Mouse (Mus musculus) adrenal gland, adult (tissue): ENCODE measurements around the gene Hapln4.
A peak's percentile ranks its signal among the peaks of the same experiment; 100 is the strongest.
"Not testable (repeated sequence)": the region's sequence is repeated elsewhere in the genome, so short reads cannot be mapped to it uniquely, and the experiment has no call there.

Experiments used
- DNase-seq, 2 experiments: peaks; one replicate each; pipeline ENCODE4 v3.0.0; 2022 to 2023; ENCODE audit warnings: low spot score in 1 of 2; ENCODE audit not compliant: inconsistent age in 2 of 2

The Hapln4 gene

GRCm38 (mm10) chr8:70083285-70083684 is at the start of gene Hapln4:
TSS of gene Hapln4 (plus strand) at chr8:70083457.
- peak; percentile 65 to 76 for DNase-seq

- DNase-seq: no peak
Measured at GRCm38 (mm10) chr8:70037994-70038393, 45.3 kb upstream of the Hapln4 start.

GRCm38 (mm10) chr8:70041885-70042546 is 41.2 kb upstream of the Hapln4 start:
- no peak for DNase-seq

- peak; percentile 97 to 99 for DNase-seq
Measured at GRCm38 (mm10) chr8:70042583-70043455, 40.4 kb upstream of the Hapln4 start, which contains the start of the genes Mau2 and Sugp1. TSS of gene Mau2 (minus strand) at chr8:70042734. TSS of gene Sugp1 (plus strand) at chr8:70042813.

- DNase-seq: no peak
Measured at GRCm38 (mm10) chr8:70043996-70044395, 39.3 kb upstream of the Hapln4 start.

- DNase-seq: no peak
Measured at GRCm38 (mm10) chr8:70049662-70050061, 33.6 kb upstream of the Hapln4 start.

- not testable (repeated sequence) for DNase-seq
Measured at GRCm38 (mm10) chr8:70050434-70050833, 32.8 kb upstream of the Hapln4 start.

GRCm38 (mm10) chr8:70057721-70058120 is 25.5 kb upstream of the Hapln4 start:
- DNase-seq: no peak

- DNase-seq: peak in 1 of 2 experiments; percentile 26
Measured at GRCm38 (mm10) chr8:70071836-70072440, 11.3 kb upstream of the Hapln4 start.

- peak; percentile 51 to 69 for DNase-seq
Measured at GRCm38 (mm10) chr8:70072441-70073069, 10.7 kb upstream of the Hapln4 start, which contains the start of gene Tm6sf2. TSS of gene Tm6sf2 (plus strand) at chr8:70072924.

GRCm38 (mm10) chr8:70073120-70073519 is 10.1 kb upstream of the Hapln4 start:
- DNase-seq: no peak

GRCm38 (mm10) chr8:70073682-70074081 is 9.6 kb upstream of the Hapln4 start:
- DNase-seq: no peak

GRCm38 (mm10) chr8:70081976-70082375 is 1.3 kb upstream of the Hapln4 start:
- no peak for DNase-seq

- peak in 1 of 2 experiments; percentile 52 for DNase-seq
Measured at GRCm38 (mm10) chr8:70084191-70085065, 1.2 kb downstream of the Hapln4 start.

- no peak for DNase-seq
Measured at GRCm38 (mm10) chr8:70086151-70086550, 2.9 kb downstream of the Hapln4 start.

- peak in 1 of 2 experiments; percentile 42 for DNase-seq
Measured at GRCm38 (mm10) chr8:70087237-70087636, 4.0 kb downstream of the Hapln4 start.

GRCm38 (mm10) chr8:70087836-70088650 is 4.8 kb downstream of the Hapln4 start:
- peak; percentile 34 to 73 for DNase-seq

- no peak for DNase-seq
Measured at GRCm38 (mm10) chr8:70089296-70089960, 6.2 kb downstream of the Hapln4 start.

- no peak for DNase-seq
Measured at GRCm38 (mm10) chr8:70092786-70093185, 9.5 kb downstream of the Hapln4 start.
